Mouse (Mus musculus) bone marrow, adult 2 months (tissue): ENCODE measurements around the gene Tecr. TPM values are rescaled to one million over a fixed set of nuclear protein-coding genes. Genes with fewer than 3 reads are reported as not detected.

Experiments used
- H3K27ac ChIP-seq: fragments of 200-500 bp; 2 replicates; pipeline ENCODE4 v1.5.1; 2012; ENCODE audit warnings: low read depth, mild to moderate bottlenecking, control low read depth, inconsistent platforms, low read length; ENCODE audit not compliant: control insufficient read depth, poor library complexity, insufficient read depth
- H3K4me1 ChIP-seq: fragments of 200-500 bp; 2 replicates; pipeline ENCODE4 v1.6.1; 2011; ENCODE audit warnings: low read length; ENCODE audit not compliant: control insufficient read depth, insufficient read depth
- H3K4me3 ChIP-seq: fragments of 200-500 bp; replicated peaks from 2 replicates; pipeline ENCODE3; 2011; ENCODE audit warnings: mild to moderate bottlenecking, low read depth, low read length, control low read depth; ENCODE audit not compliant: control insufficient read depth
- CTCF ChIP-seq: fragments of 200-500 bp; IDR thresholded peaks from 2 replicates; pipeline ENCODE4 v1.5.1; 2011; ENCODE audit warnings: low read length, control low read depth; ENCODE audit not compliant: control insufficient read depth, insufficient read depth
- POLR2A ChIP-seq: fragments of 200-500 bp; IDR thresholded peaks from 2 replicates; pipeline ENCODE4 v1.6.1; 2011; ENCODE audit warnings: low read depth, mild to moderate bottlenecking, control low read depth, low read length, borderline replicate concordance; ENCODE audit not compliant: control insufficient read depth
- WGBS: fragments of 180-500 bp; shearing (Covaris S2); methylation state at CpG from one replicate; pipeline ENCODE4 v1.1.7; 2018; 5-methylcytosine and 5-hydroxymethylcytosine counted together
- polyA plus RNA-seq: library from polyadenylated mRNA; stranded (reverse); fragments of >200 nt; gene quantifications from 2 replicates; pipeline ENCODE4 v1.2.4, GENCODE M21; 2011; ENCODE audit warnings: low replicate concordance; ENCODE audit not compliant: missing spikeins, insufficient read depth, insufficient read length

Gene Tecr
- polyA plus RNA-seq, 1 experiment = 233 TPM

GRCm38 (mm10) chr8:83622389-83622989 lies 14.7 kb upstream of the Tecr start:
- Histone ChIP-seq H3K4me1 (no peaks in the 10 kb centered on the region; the same call in 1 of the 2 replicates), H3K4me3 (peak overlapping the region; percentile 30), H3K27ac (no peak overlapping the region)
- TF ChIP-seq CTCF (peak; percentile 98), POLR2A (peak; percentile 36; the same call in 1 of the 2 replicates)
- WGBS = 6% methylated on average over 23 of the region's 23 CpGs

GRCm38 (mm10) chr8:83621691-83622388 lies 14.1 kb upstream of the Tecr start:
- no peak overlapping the region for H3K27ac ChIP-seq
- no peaks in the 10 kb centered on the region; the same call in 1 of the 2 replicates for H3K4me1 ChIP-seq
- WGBS = 55% methylated on average over 15 of the region's 15 CpGs

GRCm38 (mm10) chr8:83619568-83620285 lies 12.0 kb upstream of the Tecr start:
- TF ChIP-seq CTCF (no peak), POLR2A (no peak)
- Histone ChIP-seq H3K4me3 (no peak overlapping the region), H3K4me1 (no peaks in the 10 kb centered on the region; the same call in 1 of the 2 replicates), H3K27ac (no peak overlapping the region)
- 89% methylated on average over 9 of the region's 9 CpGs for WGBS

More at GRCm38 (mm10) chr8:83621691-83622388, 14.1 kb upstream of the Tecr start:
- H3K4me3 ChIP-seq = peak overlapping the region; percentile 30
- TF ChIP-seq CTCF = no peak
- no peak for TF ChIP-seq POLR2A

- H3K4me3 ChIP-seq = no peak overlapping the region
- 95% methylated on average over 2 of the region's 2 CpGs for WGBS
- H3K4me1 ChIP-seq = no peaks in the 10 kb centered on the region; the same call in 1 of the 2 replicates
- TF ChIP-seq CTCF (no peak), POLR2A (no peak)
- no peak overlapping the region for H3K27ac ChIP-seq
Observed at GRCm38 (mm10) chr8:83618566-83618965, 10.8 kb upstream of the Tecr start.

GRCm38 (mm10) chr8:83617111-83617510 lies 9.3 kb upstream of the Tecr start:
- H3K4me3 ChIP-seq = no peak overlapping the region
- no peak overlapping the region for H3K27ac ChIP-seq
- no peaks in the 10 kb centered on the region; the same call in 1 of the 2 replicates for H3K4me1 ChIP-seq
- no peak for TF ChIP-seq CTCF
- no peak for TF ChIP-seq POLR2A
- WGBS = 87% methylated on average over 2 of the region's 2 CpGs

- H3K4me3 ChIP-seq = no peak overlapping the region
- H3K4me1 ChIP-seq = no peaks in the 10 kb centered on the region; the same call in 1 of the 2 replicates
- no peak for TF ChIP-seq POLR2A
- no peak for TF ChIP-seq CTCF
- no peak overlapping the region for H3K27ac ChIP-seq
Observed at GRCm38 (mm10) chr8:83616625-83617024, 8.9 kb upstream of the Tecr start.

GRCm38 (mm10) chr8:83613695-83614094 lies 5.9 kb upstream of the Tecr start:
- TF ChIP-seq CTCF (no peak), POLR2A (no peak)
- no peak overlapping the region for H3K4me3 ChIP-seq
- 92% methylated on average over 4 of the region's 4 CpGs for WGBS
- no peak overlapping the region for H3K27ac ChIP-seq
- peaks cover 4% of the 10 kb centered on the region for H3K4me1 ChIP-seq

- no peak overlapping the region for H3K27ac ChIP-seq
- TF ChIP-seq CTCF (no peak), POLR2A (no peak)
- no peak overlapping the region for H3K4me3 ChIP-seq
- 81% methylated on average over 4 of the region's 4 CpGs for WGBS
- peaks cover 4% of the 10 kb centered on the region for H3K4me1 ChIP-seq
Observed at GRCm38 (mm10) chr8:83611921-83612320, 4.2 kb upstream of the Tecr start.
